Mouse (Mus musculus) adrenal gland, postnatal 0 days (tissue): ENCODE measurements around the gene Slco2a1. TPM values are rescaled to one million over a fixed set of nuclear protein-coding genes. Genes with fewer than 3 reads are reported as not detected.

ENCODE experiments used
- polyA plus RNA-seq: library from polyadenylated mRNA; unstranded; fragments of >200 nt; fragmentation: Nextera tagmentation; extraction: Ambion mirVana; gene quantifications from 2 replicates; pipeline ENCODE4 v1.2.1, GENCODE M21; 2015

The Slco2a1 gene
- polyA plus RNA-seq: 7.3 and 9.3 TPM in 2 replicates

GRCm38 (mm10) chr9:102988462-102988861 is at the start of gene Slco2a1:
Gene Slco2a1, plus strand, starts transcription at chr9:102988712.

GRCm38 (mm10) chr9:103111621-103112470 is 123.3 kb downstream of the Slco2a1 start, which contains the start of gene Rab6b:
Gene Rab6b, plus strand, starts transcription at chr9:103111787.

Other genes with a start within 250 kb of the Slco2a1 start
- gene Ryk, start 153.8 kb upstream of the Slco2a1 start, polyA plus RNA-seq: 17.1 and 23.2 TPM in 2 replicates
- 11.4 and 36.6 TPM in 2 replicates for gene Rab6b, start 123.1 kb downstream of the Slco2a1 start, polyA plus RNA-seq
- gene Srprb, start 213.4 kb downstream of the Slco2a1 start, polyA plus RNA-seq: 25.7 and 38.9 TPM in 2 replicates
- gene Gm20425, start 241.6 kb downstream of the Slco2a1 start, polyA plus RNA-seq: 5.1 and 6.5 TPM in 2 replicates
- gene Trf, start 241.7 kb downstream of the Slco2a1 start, polyA plus RNA-seq: 733 and 1,048 TPM in 2 replicates